Mouse (Mus musculus): ENCODE results near the gene Styx.

- no peak for TF ChIP-seq CTCF (IDR thresholded peaks at IDR 0.05; ENCODE audit: extremely low read depth, insufficient read length, insufficient replicate concordance, low read depth, low read length)
- no peak for TF ChIP-seq POLR2A (IDR thresholded peaks at IDR 0.05; ENCODE audit: low read depth, low read length)
Measured at GRCm38 (mm10) chr14:45457003-45457402, 106.1 kb downstream of the Styx start.
